8 mouse cellular contexts compared by ENCODE assay signal in genomic region chr4:134288397-134289256, GRCm38 (mm10). TPM values are rescaled to one million over a fixed set of nuclear protein-coding genes. Genes with fewer than 3 reads are reported as not detected.
A peak's percentile ranks its signal among the peaks of the same experiment; 100 is the strongest.
DNase-seq lines count a peak whose midpoint lies in the region; ATAC-seq lines count a peak whose summit lies in the region.

No protein-coding gene starts in this region.

- no peak for ATAC-seq in erythroblast, adult 5-6 weeks (replicated peaks; ENCODE audit: low FRiP score, poor library complexity, severe bottlenecking)
- ATAC-seq in heart, embryonic 14.5 days (ENCODE audit: insufficient number of reproducible peaks, insufficient read depth, low FRiP score, low read depth): no peak
- no peak for ATAC-seq in liver, embryonic 15.5 days (ENCODE audit: insufficient read depth)
- no peak for ATAC-seq in erythroid progenitor cell, adult 5-6 weeks (replicated peaks; ENCODE audit: low FRiP score, poor library complexity, severe bottlenecking)

- WGBS in heart, embryonic 14.5 days: 38% methylated on average over 11 of the region's 11 CpGs
- 35% methylated on average over 11 of the region's 11 CpGs for WGBS in liver, embryonic 15.5 days (ENCODE audit: insufficient replicate concordance)

- DNase-seq in MN1 (ENCODE audit: low spot score) (peak; percentile 23), adipocyte (ENCODE audit: low spot score) (no peak)
- DNase-seq in adrenal gland, adult 8-10 months: no peak

- H3K9me3 ChIP-seq in erythroblast, embryonic 14.5 days (ENCODE audit: control insufficient read depth, low read length): no peaks in the 10 kb centered on the region
- no peaks in the 10 kb centered on the region for H3K9me3 ChIP-seq in heart, embryonic 14.5 days (ENCODE audit: control insufficient read depth, low read length)
- no peaks in the 10 kb centered on the region for H3K9me3 ChIP-seq in liver, embryonic 15.5 days (replicated peaks)

- H3K4me2 ChIP-seq in heart, embryonic 14.5 days (ENCODE audit: low read length): peak overlapping the region; percentile 94
- peak overlapping the region; percentile 92 for H3K4me2 ChIP-seq in liver, embryonic 15.5 days

- H3K4me1 ChIP-seq in erythroblast, embryonic 14.5 days (ENCODE audit: control insufficient read depth): peaks cover 44% of the 10 kb centered on the region
- peaks cover 11 to 50% of the 10 kb centered on the region in 2 experiments for H3K4me1 ChIP-seq in heart, embryonic 14.5 days (ENCODE audit: control insufficient read depth in 2 of 2, insufficient read depth in 2 of 2, low read length in 2 of 2)
- H3K4me1 ChIP-seq in liver, embryonic 15.5 days (replicated peaks): peaks cover 47% of the 10 kb centered on the region

- H3K27ac ChIP-seq in heart, embryonic 14.5 days (replicated peaks in 1 of 2; ENCODE audit: control insufficient read depth in 1 of 2, insufficient read depth in 1 of 2, low read depth in 2 of 2, low read length in 2 of 2): peak overlapping the region; percentile 88 to 100; a peak in 3 of 4 replicates
- peak overlapping the region; percentile 99 for H3K27ac ChIP-seq in liver, embryonic 15.5 days (replicated peaks)

- H3K36me3 ChIP-seq in erythroblast, embryonic 14.5 days (ENCODE audit: control insufficient read depth): peaks cover 19% of the 10 kb centered on the region
- peaks cover 8% of the 10 kb centered on the region for H3K36me3 ChIP-seq in heart, embryonic 14.5 days (ENCODE audit: control insufficient read depth, insufficient read depth, low read length)
- peaks cover 9% of the 10 kb centered on the region for H3K36me3 ChIP-seq in liver, embryonic 15.5 days (replicated peaks)

- H3K9ac ChIP-seq in heart, embryonic 14.5 days (ENCODE audit: low read length): peak overlapping the region; percentile 99
- peak overlapping the region; percentile 97 for H3K9ac ChIP-seq in liver, embryonic 15.5 days

- peak overlapping the region; percentile 100 for H3K4me3 ChIP-seq in erythroblast, embryonic 14.5 days (replicated peaks)
- H3K4me3 ChIP-seq in heart, embryonic 14.5 days (ENCODE audit: control insufficient read depth in 1 of 2, insufficient read depth in 1 of 2, low read depth in 1 of 2, low read length in 2 of 2): peak overlapping the region; percentile 68 to 99; a peak in 3 of 4 replicates
- H3K4me3 ChIP-seq in liver, embryonic 15.5 days (replicated peaks): peak overlapping the region; percentile 97

- peaks cover 12% of the 10 kb centered on the region for H3K27me3 ChIP-seq in erythroblast, embryonic 14.5 days (ENCODE audit: control insufficient read depth)
- no peaks in the 10 kb centered on the region for H3K27me3 ChIP-seq in heart, embryonic 14.5 days (ENCODE audit: control insufficient read depth, insufficient read depth, low read length)
- peaks cover 12% of the 10 kb centered on the region for H3K27me3 ChIP-seq in liver, embryonic 15.5 days

RNA-seq across cellular contexts. Expression of gene Pdik1l, which starts 0.9 kb away (rescaled TPM):
- 0.14 and 0.53 TPM in 2 replicates for polyA plus RNA-seq in erythroblast, embryonic 14.5 days (2012)
- 9.8 and 12.3 TPM in 2 replicates for total RNA-seq in erythroblast, adult 5-6 weeks (2015; ENCODE audit: low replicate concordance)
- total RNA-seq in erythroblast, adult 5-6 weeks (2017; ENCODE audit: low replicate concordance): 13.2 and 16.2 TPM in 2 replicates
- polyA plus RNA-seq in heart, embryonic 14.5 days (2014; fragmentation: Nextera tagmentation; extraction: Ambion mirVana): 13.5 and 15.3 TPM in 2 replicates
- 9.8 and 11.9 TPM in 2 replicates for polyA plus RNA-seq in liver, embryonic 15.5 days (2015; fragmentation: Nextera tagmentation; extraction: Ambion mirVana)
- 39.4 and 45.4 TPM in 2 replicates for total RNA-seq in erythroid progenitor cell, adult 5-6 weeks (2015; ENCODE audit: low replicate concordance)
- 52.6 and 53.7 TPM in 2 replicates for total RNA-seq in erythroid progenitor cell, adult 5-6 weeks (2017; ENCODE audit: low replicate concordance)
- total RNA-seq in adrenal gland, adult 8-10 months (2022): 10 to 100 TPM; 13.0 to 20.0 (median 15.5) TPM

RNA-seq across cellular contexts. Expression of gene Trim63, which starts 26.3 kb away (rescaled TPM):
- not detected in 2 replicates for polyA plus RNA-seq in erythroblast, embryonic 14.5 days (2012)
- total RNA-seq in erythroblast, adult 5-6 weeks (2015; ENCODE audit: low replicate concordance): not detected in 2 replicates
- total RNA-seq in erythroblast, adult 5-6 weeks (2017; ENCODE audit: low replicate concordance): not detected in 2 replicates
- 39.4 and 43.2 TPM in 2 replicates for polyA plus RNA-seq in heart, embryonic 14.5 days (2014; fragmentation: Nextera tagmentation; extraction: Ambion mirVana)
- polyA plus RNA-seq in liver, embryonic 15.5 days (2015; fragmentation: Nextera tagmentation; extraction: Ambion mirVana): 0.24 and 0.31 TPM in 2 replicates
- not detected in 2 replicates for total RNA-seq in erythroid progenitor cell, adult 5-6 weeks (2015; ENCODE audit: low replicate concordance)
- not detected in 2 replicates for total RNA-seq in erythroid progenitor cell, adult 5-6 weeks (2017; ENCODE audit: low replicate concordance)
- total RNA-seq in adrenal gland, adult 8-10 months (2022): not detected

RNA-seq across cellular contexts. Expression of gene Grrp1, which starts 34.7 kb away (rescaled TPM):
- polyA plus RNA-seq in erythroblast, embryonic 14.5 days (2012): 0.03 TPM in 1 of 2 replicates, not detected in the other
- total RNA-seq in erythroblast, adult 5-6 weeks (2015; ENCODE audit: low replicate concordance): not detected in 2 replicates
- not detected in 2 replicates for total RNA-seq in erythroblast, adult 5-6 weeks (2017; ENCODE audit: low replicate concordance)
- 4.4 and 6.2 TPM in 2 replicates for polyA plus RNA-seq in heart, embryonic 14.5 days (2014; fragmentation: Nextera tagmentation; extraction: Ambion mirVana)
- polyA plus RNA-seq in liver, embryonic 15.5 days (2015; fragmentation: Nextera tagmentation; extraction: Ambion mirVana): 0.46 and 1.0 TPM in 2 replicates
- total RNA-seq in erythroid progenitor cell, adult 5-6 weeks (2015; ENCODE audit: low replicate concordance): not detected in 2 replicates
- not detected in 2 replicates for total RNA-seq in erythroid progenitor cell, adult 5-6 weeks (2017; ENCODE audit: low replicate concordance)
- 10 to 100 TPM in 2 of 4 experiments, 1 to 10 TPM in 2; 9.5 to 12.5 (median 10.1) TPM for total RNA-seq in adrenal gland, adult 8-10 months (2022)

RNA-seq across cellular contexts. Expression of gene Gm30191, which starts 41.9 kb away (rescaled TPM):
- polyA plus RNA-seq in erythroblast, embryonic 14.5 days (2012): 0.06 TPM in 1 of 2 replicates, not detected in the other
- not detected in 2 replicates for total RNA-seq in erythroblast, adult 5-6 weeks (2015; ENCODE audit: low replicate concordance)
- total RNA-seq in erythroblast, adult 5-6 weeks (2017; ENCODE audit: low replicate concordance): not detected in 2 replicates
- not detected in 2 replicates for polyA plus RNA-seq in heart, embryonic 14.5 days (2014; fragmentation: Nextera tagmentation; extraction: Ambion mirVana)
- polyA plus RNA-seq in liver, embryonic 15.5 days (2015; fragmentation: Nextera tagmentation; extraction: Ambion mirVana): not detected in 2 replicates
- total RNA-seq in erythroid progenitor cell, adult 5-6 weeks (2015; ENCODE audit: low replicate concordance): not detected in 2 replicates
- total RNA-seq in erythroid progenitor cell, adult 5-6 weeks (2017; ENCODE audit: low replicate concordance): not detected in 2 replicates
- not detected for total RNA-seq in adrenal gland, adult 8-10 months (2022)

RNA-seq across cellular contexts. Expression of gene Zfp593, which starts 43.2 kb away (rescaled TPM):
- 1.3 TPM in 2 replicates for polyA plus RNA-seq in erythroblast, embryonic 14.5 days (2012)
- total RNA-seq in erythroblast, adult 5-6 weeks (2015; ENCODE audit: low replicate concordance): 0.38 and 0.63 TPM in 2 replicates
- total RNA-seq in erythroblast, adult 5-6 weeks (2017; ENCODE audit: low replicate concordance): 0.84 and 1.4 TPM in 2 replicates
- 8.6 and 9.1 TPM in 2 replicates for polyA plus RNA-seq in heart, embryonic 14.5 days (2014; fragmentation: Nextera tagmentation; extraction: Ambion mirVana)
- 5.4 and 5.8 TPM in 2 replicates for polyA plus RNA-seq in liver, embryonic 15.5 days (2015; fragmentation: Nextera tagmentation; extraction: Ambion mirVana)
- total RNA-seq in erythroid progenitor cell, adult 5-6 weeks (2015; ENCODE audit: low replicate concordance): 2.2 and 4.6 TPM in 2 replicates
- total RNA-seq in erythroid progenitor cell, adult 5-6 weeks (2017; ENCODE audit: low replicate concordance): not detected in 2 replicates
- total RNA-seq in adrenal gland, adult 8-10 months (2022): 10 to 100 TPM; 10.4 to 11.6 (median 11.6) TPM

Comparison
In these comparisons a context has a peak if more than half of its experiments do, and no peak if none do; other contexts are left out.
1. RNA of gene Grrp1, which starts 34.7 kb away (total RNA-seq): 9.5 to 12.5 TPM in adrenal gland, adult 8-10 months; not detected in erythroblast, adult 5-6 weeks and not detected in erythroid progenitor cell, adult 5-6 weeks; every median in the first group is over 10 times any median in the second.
2. Peak in every context shown above with its lines, with median percentiles within 50 percentile points of each other: H3K4me3 ChIP-seq.